Mouse (Mus musculus) CH12.LX (cell line): ENCODE measurements at regions not wholly inside any gene's neighbourhood (a gene's known extent, or its start where the extent isn't known, plus 50 kb on each side); places are given as distances from the start of the nearest gene placed in this dataset.

Source experiments
- DNase-seq: peaks from one replicate; pipeline ENCODE4 v3.0.0-alpha.2; 2013; ENCODE audit errors: extremely low read depth
- H3K27ac ChIP-seq: 2 replicates; pipeline ENCODE4 v1.5.1; 2012; ENCODE audit warnings: low read depth, mild to moderate bottlenecking, control low read depth, moderate library complexity; ENCODE audit not compliant: insufficient read depth
- H3K27me3 ChIP-seq: replicated peaks from 2 replicates; pipeline ENCODE3; 2012; ENCODE audit warnings: inconsistent platforms
- H3K36me3 ChIP-seq, 2 experiments: replicated peaks in 1 of 2; 2 replicates each; pipeline versions ENCODE3 to v1.6.1; 2012; ENCODE audit warnings: inconsistent platforms in 1 of 2, low read length in 1 of 2, mild to moderate bottlenecking in 1 of 2, mixed read lengths in 1 of 2, moderate library complexity in 1 of 2; ENCODE audit not compliant: control insufficient read depth in 1 of 2, insufficient read depth in 1 of 2
- H3K4me1 ChIP-seq, 2 experiments: 2 replicates each; pipeline ENCODE4 v1.6.1; 2012; ENCODE audit warnings: inconsistent platforms in 1 of 2, moderate library complexity in 1 of 2; ENCODE audit not compliant: insufficient read depth in 2 of 2, control insufficient read depth in 1 of 2
- H3K4me2 ChIP-seq: 2 replicates; pipeline ENCODE4 v1.6.1; 2012; ENCODE audit warnings: low read depth, mild to moderate bottlenecking, control low read depth; ENCODE audit not compliant: poor library complexity, insufficient read depth, severe bottlenecking
- H3K4me3 ChIP-seq, 3 experiments: fragments of 150-350 bp in 1 of 3; sonication (generic) in 1 of 3; replicated peaks in 1 of 3; 2 replicates each; pipeline versions ENCODE3 to v1.5.1; 2011 to 2012; ENCODE audit warnings: low read depth in 2 of 3, low read length in 2 of 3, mild to moderate bottlenecking in 2 of 3, moderate library complexity in 2 of 3, control low read depth in 1 of 3, improper control_type of control experiment in 1 of 3, inconsistent platforms in 1 of 3, mixed read lengths in 1 of 3; ENCODE audit not compliant: poor library complexity in 1 of 3
- H3K79me2 ChIP-seq: replicated peaks from 2 replicates; pipeline ENCODE4 v1.6.1; 2012; ENCODE audit warnings: mild to moderate bottlenecking, moderate library complexity; ENCODE audit not compliant: control insufficient read depth, poor library complexity, insufficient read depth, severe bottlenecking; ENCODE audit errors: extremely low read depth
- H3K9ac ChIP-seq: 2 replicates; pipeline ENCODE4 v1.6.1; 2012; ENCODE audit warnings: low read depth, mild to moderate bottlenecking, control low read depth, moderate library complexity; ENCODE audit not compliant: insufficient read depth
- H3K9me3 ChIP-seq: replicated peaks from 2 replicates; pipeline ENCODE3; 2012; ENCODE audit warnings: low read length, inconsistent platforms, mixed read lengths
- BHLHE40 ChIP-seq: IDR thresholded peaks from 2 replicates; pipeline ENCODE4 v1.6.1; 2011; ENCODE audit warnings: mild to moderate bottlenecking, low read depth, low read length, improper control_type of control experiment
- CHD1 ChIP-seq: IDR thresholded peaks from 2 replicates; pipeline ENCODE4 v1.6.1; 2012; ENCODE audit warnings: low read depth, low read length, improper control_type of control experiment, inconsistent platforms
- CHD2 ChIP-seq: IDR thresholded peaks from 2 replicates; pipeline ENCODE4 v1.6.1; 2011; ENCODE audit warnings: low read length, improper control_type of control experiment
- EP300 ChIP-seq: IDR thresholded peaks from 2 replicates; pipeline ENCODE4 v1.6.1; 2011; ENCODE audit warnings: low read length, improper control_type of control experiment
- ETS1 ChIP-seq: conservative IDR thresholded peaks from 2 replicates; pipeline ENCODE4 v1.6.1; 2012; ENCODE audit warnings: low read depth, mild to moderate bottlenecking, inconsistent platforms, low read length, improper control_type of control experiment, moderate library complexity
- GABPA ChIP-seq: IDR thresholded peaks from 2 replicates; pipeline ENCODE4 v1.6.1; 2012; ENCODE audit warnings: low read depth, low read length, improper control_type of control experiment, inconsistent platforms; ENCODE audit not compliant: insufficient replicate concordance
- HCFC1 ChIP-seq: IDR thresholded peaks from 2 replicates; pipeline ENCODE4 v1.6.1; 2012; ENCODE audit warnings: low read depth, mild to moderate bottlenecking, inconsistent platforms, low read length, improper control_type of control experiment
- JUND ChIP-seq: conservative IDR thresholded peaks from 2 replicates; pipeline ENCODE4 v1.6.1; 2011; ENCODE audit warnings: low read depth, low read length, improper control_type of control experiment
- MAFK ChIP-seq: IDR thresholded peaks from 2 replicates; pipeline ENCODE4 v1.6.1; 2011; ENCODE audit warnings: low read length, improper control_type of control experiment; ENCODE audit not compliant: insufficient replicate concordance
- MAX ChIP-seq: IDR thresholded peaks from 2 replicates; pipeline ENCODE4 v1.6.1; 2011; ENCODE audit warnings: low read length, improper control_type of control experiment
- MAZ ChIP-seq: IDR thresholded peaks from 2 replicates; pipeline ENCODE4 v1.6.1; 2012; ENCODE audit warnings: low read depth, mild to moderate bottlenecking, inconsistent platforms, low read length, improper control_type of control experiment, moderate library complexity
- MXI1 ChIP-seq: IDR thresholded peaks from 2 replicates; pipeline ENCODE4 v1.6.1; 2011; ENCODE audit warnings: mild to moderate bottlenecking, low read depth, low read length, improper control_type of control experiment
- MYC ChIP-seq: IDR thresholded peaks from 2 replicates; pipeline ENCODE4 v1.6.1; 2011; ENCODE audit warnings: low read depth, mild to moderate bottlenecking, improper control_type of control experiment, low read length
- POLR2A ChIP-seq: IDR thresholded peaks from 2 replicates; pipeline ENCODE4 v1.6.1; 2011; ENCODE audit warnings: low read depth, mild to moderate bottlenecking, improper control_type of control experiment, low read length
- RCOR1 ChIP-seq: conservative IDR thresholded peaks from 2 replicates; pipeline ENCODE4 v1.6.1; 2012; ENCODE audit warnings: low read depth, mild to moderate bottlenecking, inconsistent platforms, low read length, improper control_type of control experiment
- SIN3A ChIP-seq: IDR thresholded peaks from 2 replicates; pipeline ENCODE4 v1.6.1; 2012; ENCODE audit warnings: low read length, improper control_type of control experiment, inconsistent platforms
- SMC3 ChIP-seq: IDR thresholded peaks from 2 replicates; pipeline ENCODE4 v1.6.1; 2011; ENCODE audit warnings: low read depth, low read length, improper control_type of control experiment
- TBP ChIP-seq: conservative IDR thresholded peaks from 2 replicates; pipeline ENCODE4 v1.6.1; 2011; ENCODE audit warnings: low read depth, low read length, improper control_type of control experiment
- TCF12 ChIP-seq: IDR thresholded peaks from 2 replicates; pipeline ENCODE4 v1.6.1; 2014; ENCODE audit warnings: low read depth, mild to moderate bottlenecking, inconsistent platforms, low read length, improper control_type of control experiment
- UBTF ChIP-seq: IDR thresholded peaks from 2 replicates; pipeline ENCODE4 v1.6.1; 2012; ENCODE audit warnings: low read depth, mild to moderate bottlenecking, inconsistent platforms, low read length, improper control_type of control experiment, moderate library complexity
- USF2 ChIP-seq: conservative IDR thresholded peaks from 2 replicates; pipeline ENCODE4 v1.6.1; 2011; ENCODE audit warnings: low read depth, low read length, improper control_type of control experiment
- ZNF384 ChIP-seq: IDR thresholded peaks from 2 replicates; pipeline ENCODE4 v1.6.1; 2012; ENCODE audit warnings: low read depth, low read length, improper control_type of control experiment, inconsistent platforms
- dilution Hi-C: fragments of 300-500 bp; cut with MboI; formaldehyde crosslinking; loops from 2 replicates; pipeline ENCODE4 v1.14.3; 2020; ENCODE audit warnings: low sequenced_read_pairs; ENCODE audit not compliant: extremely low pct_unique_long_range_greater_than_20kb, extremely low pct_ligation_motif_present
- in situ Hi-C: fragments of 300-500 bp; cut with MboI; formaldehyde crosslinking; loops from 3 replicates; pipeline ENCODE4 v1.14.3; 2019; ENCODE audit warnings: low sequenced_read_pairs, low pct_ligation_motif_present, low pct_unique_long_range_greater_than_20kb, mixed read lengths

DNA sequence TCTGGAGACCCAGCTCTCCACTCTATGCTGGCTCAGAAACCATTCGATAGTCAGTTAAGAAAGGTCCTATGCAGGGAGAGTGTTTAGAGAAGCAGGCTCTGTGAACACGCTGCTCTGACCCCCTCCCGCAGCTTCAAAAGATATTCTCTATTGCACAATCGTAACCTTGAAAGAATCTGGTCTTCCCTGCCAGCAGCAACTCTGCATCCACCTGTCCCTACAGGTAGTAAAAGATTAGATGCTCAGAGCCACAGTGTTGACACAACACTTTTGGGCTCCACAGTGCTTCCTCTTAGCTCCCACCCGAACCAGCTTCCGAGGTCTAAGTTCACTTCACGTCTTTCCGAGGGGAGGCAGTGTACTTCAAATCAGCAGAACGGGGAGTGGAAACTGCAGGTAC, 118.9 kb upstream of the Klf14 start:
- dilution Hi-C loops: no loop called here
- H3K9me3 ChIP-seq: no peaks in the 10 kb centered on the region
- H3K9ac ChIP-seq: no peak overlapping the region
- no peak overlapping the region for H3K4me3 ChIP-seq
- peaks cover 70 to 97% of the 10 kb centered on the region in 2 experiments for H3K36me3 ChIP-seq
- H3K27me3 ChIP-seq: no peaks in the 10 kb centered on the region
- no peak overlapping the region for H3K4me2 ChIP-seq
- peaks cover 12% of the 10 kb centered on the region for H3K79me2 ChIP-seq
- H3K27ac ChIP-seq: no peak overlapping the region
- no peak for TF ChIP-seq SMC3
- no peak for TF ChIP-seq USF2
- no peak for TF ChIP-seq GABPA
- TF ChIP-seq BHLHE40: no peak
- TF ChIP-seq POLR2A: no peak
- no peak for TF ChIP-seq RCOR1
- TF ChIP-seq CHD2: no peak
- no peak for TF ChIP-seq HCFC1
- no peak for TF ChIP-seq JUND
- TF ChIP-seq TBP: no peak
- TF ChIP-seq, all 38 proteins: peak for 0
- H3K4me1 ChIP-seq: peaks cover 33 to 100% of the 10 kb centered on the region in 2 experiments
- in situ Hi-C loops: no loop called here
- DNase-seq: no peak

DNA sequence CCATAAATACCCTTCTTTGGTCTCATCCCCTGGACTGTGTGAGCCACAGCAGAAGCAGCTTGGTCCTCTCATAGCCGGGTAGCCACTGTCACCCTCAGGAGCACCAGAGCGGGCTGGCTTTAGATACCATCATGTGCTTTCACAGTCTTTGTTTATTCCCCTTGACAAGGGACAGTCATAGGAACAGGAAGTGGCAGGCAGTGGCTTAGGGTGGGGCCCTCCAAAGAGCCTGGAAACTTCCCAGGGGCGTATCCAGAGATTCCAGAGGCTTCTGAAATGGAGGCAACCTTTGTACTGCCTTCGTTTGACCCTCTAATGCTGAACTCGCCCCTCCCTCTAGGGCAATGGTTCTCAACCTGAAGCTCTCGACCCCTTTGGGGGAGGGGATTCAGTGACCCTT, 119.5 kb upstream of the Klf14 start:
- dilution Hi-C loops: no loop called here
- H3K4me3 ChIP-seq: no peak overlapping the region

DNA sequence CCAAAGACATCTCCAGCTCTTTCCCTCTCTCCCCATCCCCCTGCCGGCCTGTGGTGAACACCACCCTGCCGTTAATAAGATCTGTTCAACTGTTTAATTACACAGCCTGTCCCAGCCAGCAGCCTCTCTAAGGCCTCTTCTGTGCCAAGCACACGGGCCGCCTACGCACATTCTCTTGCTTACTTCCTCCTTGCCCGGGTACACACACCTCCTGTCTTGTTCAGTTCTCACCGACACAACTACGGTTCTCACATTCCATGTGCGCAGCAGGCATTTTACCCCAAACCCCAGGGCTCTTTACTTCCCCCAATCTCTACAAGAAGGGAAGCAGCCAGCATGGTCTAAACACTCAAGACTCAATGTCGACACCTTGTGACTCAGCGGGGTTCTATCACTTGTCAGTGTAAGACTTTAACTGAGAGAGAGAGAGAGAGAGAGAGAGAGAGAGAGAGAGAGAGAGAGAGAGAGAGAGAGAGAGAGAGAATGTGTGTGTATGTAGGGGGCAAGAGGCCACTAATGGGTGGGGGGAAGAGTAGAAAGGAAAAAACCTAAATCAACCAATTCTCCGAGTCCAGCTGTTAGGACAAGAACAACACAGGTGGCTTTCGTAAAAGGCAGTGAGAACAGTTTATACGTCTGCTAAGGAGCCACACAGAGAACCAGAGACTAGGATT, 120.8 kb upstream of the Klf14 start:
- Histone ChIP-seq H3K4me1 (peaks cover 29 to 98% of the 10 kb centered on the region in 2 experiments), H3K79me2 (peaks cover 6% of the 10 kb centered on the region), H3K27me3 (no peaks in the 10 kb centered on the region), H3K9me3 (no peaks in the 10 kb centered on the region), H3K4me2 (no peak overlapping the region), H3K36me3 (peaks cover 66 to 96% of the 10 kb centered on the region in 2 experiments), H3K4me3 (no peak overlapping the region), H3K9ac (no peak overlapping the region), H3K27ac (no peak overlapping the region)
- in situ Hi-C loops: no loop called here
- no peak for TF ChIP-seq POLR2A
- TF ChIP-seq MAFK: no peak
- no peak for TF ChIP-seq EP300
- no peak for TF ChIP-seq TBP
- no peak for TF ChIP-seq ZNF384
- no peak for TF ChIP-seq MXI1
- TF ChIP-seq MYC: no peak
- no peak for TF ChIP-seq ETS1
- no peak for TF ChIP-seq CHD1
- no peak for TF ChIP-seq MAZ
- TF ChIP-seq BHLHE40: no peak
- TF ChIP-seq TCF12: no peak
- TF ChIP-seq UBTF: no peak
- no peak for TF ChIP-seq MAX
- no peak for TF ChIP-seq SIN3A
- dilution Hi-C loops: no loop called here
- peak; percentile 58 for DNase-seq

More for the DNA sequence above, 119.5 kb upstream of the Klf14 start:
- Histone ChIP-seq H3K36me3 (peaks cover 73 to 98% of the 10 kb centered on the region in 2 experiments), H3K4me2 (no peak overlapping the region), H3K27me3 (no peaks in the 10 kb centered on the region), H3K9ac (no peak overlapping the region), H3K79me2 (peaks cover 12% of the 10 kb centered on the region), H3K27ac (no peak overlapping the region), H3K4me1 (peaks cover 31 to 100% of the 10 kb centered on the region in 2 experiments), H3K9me3 (no peaks in the 10 kb centered on the region)
- DNase-seq: no peak
- TF ChIP-seq POLR2A (peak; percentile 8; the same call in 1 of the 2 replicates), GABPA (no peak)
- in situ Hi-C loops: no loop called here
